Mouse (Mus musculus) cortical plate, adult 2 months (tissue): Measurements from ENCODE around the gene Fam185a.

ENCODE experiments used
- CTCF ChIP-seq: fragments of 200-500 bp; IDR thresholded peaks from 2 replicates; pipeline ENCODE4 v1.5.1; 2011; ENCODE audit warnings: mild to moderate bottlenecking, control low read depth, low read length; ENCODE audit not compliant: insufficient read depth; ENCODE audit errors: extremely low read depth
- POLR2A ChIP-seq: fragments of 200-500 bp; IDR thresholded peaks from 2 replicates; pipeline ENCODE4 v1.6.1; 2011; ENCODE audit warnings: mild to moderate bottlenecking, low read length, control low read depth; ENCODE audit not compliant: insufficient read depth; ENCODE audit errors: extremely low read depth

GRCm38 (mm10) chr5:21496321-21496720, 71.6 kb downstream of the Fam185a start:
- TF ChIP-seq CTCF (no peak), POLR2A (no peak)
